Mouse (Mus musculus): ENCODE results near the gene Tmem119.
"Not testable (repeated sequence)": the region's sequence is repeated elsewhere in the genome, so short reads cannot be mapped to it uniquely, and the experiment has no call there.

Gene Tmem119

GRCm38 (mm10) chr5:113815041-113815389 lies 14.7 kb upstream of the Tmem119 start:
- no peak for DNase-seq

DNA sequence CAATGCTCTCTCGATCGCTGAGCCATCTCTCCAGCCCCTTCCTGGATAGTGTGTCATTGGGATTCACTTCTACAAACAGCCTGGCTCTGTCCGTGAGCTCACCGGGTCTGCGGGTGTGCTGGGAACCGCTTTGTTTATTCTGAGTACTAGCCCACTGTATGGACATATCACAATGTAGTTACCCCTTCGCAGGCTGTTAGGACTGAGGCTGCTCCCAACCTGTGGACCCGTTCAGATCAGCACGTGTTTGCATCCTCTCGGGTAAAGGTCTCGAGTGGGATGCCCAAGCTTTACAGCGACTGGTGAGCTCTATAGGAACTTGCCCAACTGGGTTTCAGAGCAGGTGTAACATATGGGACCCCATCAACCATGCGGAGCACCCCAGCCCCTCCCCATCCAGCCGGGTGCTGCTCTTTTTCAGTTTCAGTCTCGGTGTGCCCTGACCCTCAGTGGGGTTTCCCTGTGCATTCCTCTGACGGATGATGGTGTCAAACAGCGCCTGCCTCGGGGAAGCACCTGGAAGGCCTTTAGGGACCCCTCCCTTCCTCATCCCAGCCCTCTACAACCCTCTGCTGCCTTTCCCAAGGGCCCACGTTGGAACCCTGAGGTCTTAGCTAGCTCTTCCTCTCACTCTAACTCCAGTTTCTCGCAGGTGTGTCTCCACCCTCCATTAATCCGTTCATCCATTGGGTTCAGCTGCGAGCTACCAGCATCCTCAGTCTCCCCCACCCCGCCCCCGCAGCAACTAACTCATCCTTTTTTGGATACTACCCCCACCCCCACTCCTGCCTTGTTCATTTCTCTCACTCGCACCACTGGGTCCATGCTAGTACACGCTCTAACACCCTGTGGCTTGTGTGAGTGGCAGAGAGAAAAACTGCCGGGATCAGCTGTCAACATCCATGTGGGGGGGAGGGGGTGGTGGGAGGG lies 14.1 kb upstream of the Tmem119 start:
- DNase-seq = no peak

DNA sequence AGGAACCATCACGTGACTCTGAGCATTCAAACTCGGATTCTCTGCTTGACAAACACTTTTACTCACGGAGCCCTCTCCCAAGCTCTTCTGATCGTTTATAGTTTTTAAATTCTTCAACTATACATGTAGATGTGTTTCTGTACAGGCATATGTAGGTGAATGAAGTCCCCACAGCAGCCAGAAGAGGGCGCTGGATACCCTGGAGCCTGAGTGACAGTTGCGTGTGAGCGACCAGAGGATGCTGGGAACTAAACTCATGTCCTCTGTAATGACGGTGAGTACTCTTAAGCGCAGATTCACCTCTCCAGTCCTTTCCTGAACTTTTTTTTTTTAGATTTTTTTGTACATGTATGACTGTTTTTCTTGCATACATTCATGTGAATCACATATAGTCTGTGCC lies 13.3 kb upstream of the Tmem119 start:
- DNase-seq = no peak

GRCm38 (mm10) chr5:113812638-113813037 lies 12.3 kb upstream of the Tmem119 start:
- no peak for DNase-seq

- DNase-seq = not testable (repeated sequence)
Measured at GRCm38 (mm10) chr5:113811824-113812420, 11.6 kb upstream of the Tmem119 start.

DNA sequence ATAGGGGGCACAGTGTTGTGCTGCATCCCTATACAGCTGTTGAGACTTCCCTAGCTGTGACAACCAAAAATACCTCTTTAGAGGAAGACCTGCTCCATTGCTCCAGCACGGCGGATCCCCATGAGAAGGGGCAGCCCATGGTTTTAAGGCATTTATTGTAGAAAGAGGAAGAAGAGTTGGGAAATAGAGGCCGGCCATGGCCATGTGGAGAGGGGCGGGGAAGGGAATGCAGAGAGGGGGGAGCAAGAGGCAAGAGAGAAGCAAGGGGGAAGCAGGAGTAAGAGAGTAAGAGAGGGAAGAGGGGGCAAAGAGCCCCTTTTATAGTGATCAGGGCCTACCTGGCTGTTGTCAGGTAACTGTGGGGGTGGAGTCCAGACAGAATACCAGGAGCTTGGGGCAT lies 9.8 kb upstream of the Tmem119 start:
- no peak for DNase-seq

- no peak for DNase-seq
Measured at GRCm38 (mm10) chr5:113808177-113808576, 7.9 kb upstream of the Tmem119 start.

DNA sequence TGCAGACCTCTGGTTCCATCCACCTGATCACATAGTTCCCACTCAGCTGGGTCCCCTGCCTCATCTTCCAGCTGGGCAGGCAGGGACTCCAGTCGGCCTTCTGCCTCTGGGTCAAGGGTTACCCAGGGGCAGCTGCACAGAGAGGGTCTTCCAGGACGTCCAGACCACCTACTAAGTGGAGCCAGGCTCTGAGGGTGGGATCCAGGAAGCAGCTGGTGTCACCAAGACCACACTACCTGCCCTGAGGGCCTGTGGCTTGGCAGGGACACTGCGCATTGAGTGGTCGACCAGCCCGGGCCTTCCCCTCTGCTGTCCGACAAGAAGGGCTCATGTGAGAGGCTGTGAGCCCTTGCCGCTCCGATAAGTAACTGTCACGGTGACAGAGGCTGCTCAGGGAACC lies 7.4 kb upstream of the Tmem119 start:
- no peak for DNase-seq

DNA sequence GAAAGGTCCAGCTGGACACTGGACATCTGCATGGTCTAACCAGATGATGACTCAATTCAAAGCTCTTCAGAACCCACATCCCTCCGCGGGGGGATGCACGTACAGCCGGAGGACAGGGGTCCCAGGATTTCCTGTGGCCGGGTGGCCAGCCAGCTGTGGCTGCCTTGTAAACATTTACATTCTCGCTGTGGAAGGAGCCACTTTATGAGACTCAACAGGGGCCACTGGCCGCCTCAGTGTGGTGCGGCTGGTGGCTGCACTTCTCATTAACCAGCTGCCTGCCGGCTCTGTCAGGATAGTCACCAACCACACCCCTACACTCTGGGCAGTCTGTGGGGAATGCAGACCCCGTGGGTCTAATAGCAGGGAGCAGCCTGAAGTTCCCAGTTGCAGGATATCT lies 6.1 kb upstream of the Tmem119 start:
- DNase-seq = no peak

- no peak for DNase-seq
Measured at GRCm38 (mm10) chr5:113805301-113805700, 5.0 kb upstream of the Tmem119 start.

DNA sequence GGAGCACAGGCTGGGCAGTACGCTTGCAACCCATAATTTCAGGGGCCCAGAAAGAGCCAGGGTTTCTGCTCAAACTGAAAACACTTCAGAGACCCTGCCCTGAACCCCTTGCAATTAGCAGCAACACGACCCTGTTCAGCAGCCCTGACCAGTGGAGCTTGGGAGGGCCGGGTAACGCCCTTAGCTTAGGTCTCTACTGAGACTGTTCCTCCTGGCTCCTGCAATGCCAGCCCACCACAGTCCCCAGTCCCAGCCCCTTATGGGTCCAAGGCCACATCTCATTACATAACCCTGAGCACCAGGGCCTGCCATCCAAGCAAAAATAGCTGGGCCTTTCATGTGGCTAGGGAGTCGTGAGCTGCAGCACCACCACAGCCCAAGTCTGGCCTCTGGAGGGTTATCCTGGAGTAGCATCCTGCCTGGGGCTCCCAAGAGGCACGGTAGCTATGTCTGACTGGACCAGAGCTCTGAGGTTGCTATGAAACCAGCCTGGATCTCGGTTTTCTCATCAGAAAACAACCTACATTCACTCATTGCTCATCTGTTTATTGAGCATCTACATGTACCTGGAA lies 4.2 kb upstream of the Tmem119 start:
- DNase-seq = no peak

DNA sequence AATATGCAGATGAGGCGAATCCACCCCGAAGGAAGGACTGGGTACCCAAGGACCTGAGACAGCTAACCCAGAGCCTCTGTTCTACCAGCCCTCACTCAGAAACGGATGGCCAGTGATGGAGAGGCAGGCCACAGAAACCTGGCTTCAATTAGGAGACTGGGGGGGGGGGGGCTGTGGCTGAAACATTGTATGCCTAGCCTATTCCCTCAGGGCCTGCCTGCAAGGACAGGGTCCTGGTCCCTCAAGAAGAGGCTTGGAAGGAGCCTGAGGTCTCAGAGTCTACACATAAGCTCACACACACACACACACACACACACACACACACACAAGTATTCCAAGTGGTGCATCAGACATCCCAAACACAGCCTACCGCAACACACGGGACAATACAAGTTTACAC lies 625 bp downstream of the Tmem119 start:
- no peak for DNase-seq

DNA sequence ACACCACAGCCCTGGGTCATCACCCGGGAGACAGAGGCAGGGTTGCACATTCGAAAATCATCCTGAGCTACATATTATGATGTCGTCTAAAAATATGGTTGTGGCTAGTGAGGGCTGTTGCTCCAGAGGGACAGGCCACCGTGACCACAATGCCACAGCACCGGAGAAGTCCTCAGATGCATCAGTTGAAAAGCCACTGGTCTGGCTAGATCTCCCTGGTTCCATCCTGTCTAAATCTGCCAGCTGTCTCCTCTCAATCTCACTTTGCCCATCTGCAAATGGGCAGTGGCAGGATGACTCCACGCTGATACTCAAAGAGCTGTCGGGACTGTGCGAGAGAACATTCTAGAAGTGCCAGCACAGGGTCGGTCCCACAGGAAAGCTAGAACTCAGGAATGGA lies 1.8 kb downstream of the Tmem119 start:
- DNase-seq = no peak

DNA sequence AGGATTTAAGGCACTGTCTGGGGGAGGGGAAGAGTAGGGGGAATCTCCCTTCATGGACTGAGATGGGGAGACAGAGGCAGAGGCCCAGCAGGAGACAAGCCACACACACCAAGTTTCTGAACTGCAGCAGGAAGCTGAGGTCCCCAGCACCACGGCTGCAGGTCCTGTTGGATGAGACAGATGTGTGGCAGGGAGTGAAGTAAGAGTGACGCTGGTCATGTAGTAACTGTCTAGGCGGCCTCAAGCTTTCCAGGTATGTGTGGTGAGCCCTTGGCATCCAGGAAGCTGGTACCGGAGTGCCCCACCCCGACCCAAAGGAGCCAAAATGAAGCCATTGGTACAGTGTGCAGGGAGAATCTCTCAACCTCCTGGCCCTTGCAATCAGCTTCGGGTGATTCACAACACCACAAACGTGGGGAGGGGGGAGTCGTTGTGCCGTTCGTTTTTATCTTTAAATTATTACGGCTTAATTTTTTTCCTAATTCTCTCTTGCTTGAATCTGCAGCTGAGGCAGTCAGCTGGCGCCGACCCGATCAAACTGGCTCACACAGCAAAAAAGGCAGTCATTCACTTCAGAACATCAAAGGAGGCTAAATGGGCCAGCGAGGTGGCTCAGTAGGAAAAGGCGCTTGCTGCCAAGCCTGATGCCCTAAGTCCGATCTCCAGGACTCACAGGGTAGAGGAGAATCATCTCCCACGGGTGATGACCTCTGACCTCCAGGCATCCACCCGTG lies 3.0 kb downstream of the Tmem119 start:
- no peak for DNase-seq

- DNase-seq = no peak
Measured at GRCm38 (mm10) chr5:113796401-113797148, 3.7 kb downstream of the Tmem119 start.

DNA sequence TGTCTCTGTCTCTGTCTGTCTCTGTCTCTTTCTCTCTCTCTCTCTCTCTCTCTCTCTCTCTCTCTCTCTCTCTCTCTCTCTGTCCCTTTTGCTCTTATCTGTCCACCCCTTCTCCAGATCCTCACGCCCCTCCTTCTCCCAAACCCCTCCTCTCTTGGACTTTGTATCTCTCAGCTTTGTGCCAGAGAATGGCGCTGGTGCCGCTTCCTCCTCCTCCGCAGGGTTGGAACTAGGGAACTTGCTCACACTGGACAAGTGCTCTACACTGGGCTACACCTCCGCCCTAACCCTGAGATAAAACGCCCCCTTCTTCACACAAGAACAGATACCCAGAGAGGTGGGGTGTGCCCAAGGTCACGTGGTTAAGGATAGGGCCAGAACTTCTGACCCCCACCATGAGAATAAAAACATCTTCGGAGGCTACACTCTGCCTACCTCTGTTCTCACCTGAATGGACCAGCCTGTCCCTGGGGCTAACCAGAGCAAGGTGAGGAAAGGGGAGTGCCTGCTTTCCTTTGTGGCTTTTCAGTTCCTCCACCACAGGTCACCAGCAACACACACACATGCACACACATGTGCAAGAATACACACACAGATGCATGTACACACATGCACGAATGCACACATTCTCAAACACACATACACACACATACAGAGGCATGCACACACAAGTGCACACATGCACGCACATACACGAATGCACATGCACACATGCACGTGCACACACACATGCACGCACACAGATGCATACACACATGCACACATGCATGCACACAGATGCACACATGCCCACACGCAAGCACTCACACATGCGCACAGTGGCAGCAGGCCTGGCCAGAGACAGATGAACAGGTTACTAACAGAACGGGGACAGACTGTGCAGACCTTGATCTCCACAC lies 8.9 kb downstream of the Tmem119 start:
- DNase-seq = no peak

DNA sequence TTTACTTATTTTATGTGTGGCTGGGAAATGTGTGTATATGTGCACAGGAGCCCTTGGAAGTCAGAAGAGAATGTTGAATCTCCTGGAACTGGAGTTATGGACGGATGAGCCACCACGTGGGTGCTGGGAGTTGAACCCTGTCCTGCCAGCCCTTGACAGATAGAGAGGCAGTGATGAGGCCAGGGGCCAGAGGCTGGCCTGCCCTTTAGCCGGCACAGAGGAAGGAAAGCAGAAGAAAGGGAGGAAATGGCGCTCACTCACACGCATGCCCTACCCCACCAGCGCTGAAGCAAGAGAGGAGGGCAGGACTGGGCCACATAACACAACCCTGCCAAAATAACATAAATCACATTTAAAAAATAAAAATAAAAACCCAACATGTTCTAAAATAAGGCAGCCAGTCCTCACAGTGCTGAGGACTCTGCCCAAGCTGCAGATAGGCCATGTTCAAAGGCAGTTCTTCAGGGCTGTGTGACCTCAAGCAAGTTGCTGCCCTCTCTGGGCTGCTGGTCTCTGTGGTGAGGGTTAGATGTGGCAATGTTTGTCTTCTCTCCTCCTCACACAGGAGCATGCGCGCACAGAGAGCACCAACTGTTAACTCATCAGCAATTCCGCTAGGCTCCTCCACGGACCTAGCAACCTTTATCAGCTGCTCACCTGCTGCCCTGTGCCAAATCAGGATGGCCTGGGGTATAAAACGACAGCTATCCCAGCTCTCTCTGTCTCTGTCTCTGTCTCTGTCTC lies 9.7 kb downstream of the Tmem119 start:
- peak; percentile 62 for DNase-seq

DNA sequence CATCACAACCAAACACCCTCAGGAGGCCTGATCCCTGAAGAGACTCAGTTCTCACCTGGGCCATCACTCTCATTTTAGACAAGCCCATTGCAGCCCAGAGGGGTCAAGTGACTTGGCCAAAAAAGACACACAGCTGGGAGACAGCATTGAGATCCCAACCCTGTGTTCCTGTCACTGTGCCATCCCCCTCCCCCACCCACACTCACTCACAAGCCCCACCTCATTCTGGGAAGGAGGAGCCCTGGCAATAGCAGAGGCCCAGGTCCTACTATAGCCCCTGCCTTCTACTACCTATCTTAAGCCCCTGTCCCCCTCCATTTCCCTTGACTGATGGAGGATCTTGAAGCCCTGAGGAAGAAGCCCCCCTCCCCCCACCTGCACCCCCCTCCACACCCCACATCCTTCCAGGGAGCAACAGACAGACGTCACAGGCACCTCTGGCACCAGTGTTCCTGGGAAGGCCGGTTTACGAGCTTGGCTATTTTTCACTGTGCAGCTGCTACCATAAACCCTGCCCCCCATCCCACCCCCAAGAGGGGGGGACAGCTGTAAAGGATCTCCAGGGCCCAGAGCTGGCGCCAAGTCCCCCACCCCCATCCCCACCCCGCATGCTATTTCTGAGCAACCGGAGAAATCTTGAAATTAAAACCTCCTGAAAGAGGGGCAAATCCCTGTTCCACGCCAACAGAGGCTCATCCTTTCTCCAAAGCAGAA lies 11.1 kb downstream of the Tmem119 start:
- peak; percentile 47 for DNase-seq

- DNase-seq = no peak
Measured at GRCm38 (mm10) chr5:113788645-113789044, 11.7 kb downstream of the Tmem119 start.

- no peak for DNase-seq
Measured at GRCm38 (mm10) chr5:113786985-113787384, 13.3 kb downstream of the Tmem119 start.
